Mouse (Mus musculus) hindbrain, embryonic 14.5 days (tissue): ENCODE results near the gene Sash1. TPM values are rescaled to one million over a fixed set of nuclear protein-coding genes. Genes with fewer than 3 reads are reported as not detected.

ENCODE experiments used
- ATAC-seq: fragments of 200-750 bp; cut with Nextera tagmentation; 2 replicates; pipeline ENCODE4 v1.8.0; 2017; ENCODE audit warnings: moderate number of reproducible peaks, mild to moderate bottlenecking, moderate TSS enrichment, moderate library complexity; ENCODE audit not compliant: low FRiP score
- DNase-seq: peaks from one replicate; pipeline ENCODE4 v3.0.0-alpha.2; 2015; ENCODE audit warnings: low spot score
- H3K27ac ChIP-seq: fragments of 300-500 bp; sonication (generic); 2 replicates; pipeline ENCODE4 v1.5.1; 2014; ENCODE audit warnings: mild to moderate bottlenecking, moderate library complexity
- H3K27me3 ChIP-seq: fragments of 300-500 bp; sonication (generic); 2 replicates; pipeline ENCODE4 v1.6.1; 2014; ENCODE audit warnings: mild to moderate bottlenecking, low read length, mixed read lengths; ENCODE audit not compliant: control insufficient read depth, insufficient read depth
- H3K36me3 ChIP-seq: fragments of 300-500 bp; sonication (generic); replicated peaks from 2 replicates; pipeline ENCODE4 v1.6.1; 2014; ENCODE audit not compliant: control insufficient read depth, insufficient read depth
- H3K4me1 ChIP-seq: fragments of 300-500 bp; sonication (generic); replicated peaks from 2 replicates; pipeline ENCODE4 v1.6.1; 2014; ENCODE audit warnings: antibody characterized with exemption, low read length, mixed read lengths; ENCODE audit not compliant: control insufficient read depth, insufficient read depth
- H3K4me2 ChIP-seq: fragments of 300-500 bp; sonication (generic); replicated peaks from 2 replicates; pipeline ENCODE4 v1.6.1; 2014; ENCODE audit warnings: mild to moderate bottlenecking, moderate library complexity
- H3K4me3 ChIP-seq: fragments of 300-500 bp; sonication (generic); replicated peaks from 2 replicates; pipeline ENCODE4 v1.5.1; 2014; ENCODE audit warnings: mild to moderate bottlenecking, low read length
- H3K9ac ChIP-seq: fragments of 300-500 bp; sonication (generic); 2 replicates; pipeline ENCODE4 v1.6.1; 2014
- H3K9me3 ChIP-seq: fragments of 300-500 bp; sonication (generic); 2 replicates; pipeline ENCODE4 v1.6.1; 2016; ENCODE audit warnings: low read length; ENCODE audit not compliant: control insufficient read depth
- WGBS: fragments of 180-500 bp; shearing (Covaris S2); extraction: QIAGEN DNeasy Blood & Tissue Kit; methylation state at CpG from one replicate; pipeline ENCODE4 v1.1.7; 2014; 5-methylcytosine and 5-hydroxymethylcytosine counted together
- polyA plus RNA-seq: library from polyadenylated mRNA; unstranded; fragments of >200 nt; fragmentation: Nextera tagmentation; extraction: Ambion mirVana; gene quantifications from 2 replicates; pipeline ENCODE4 v1.2.1, GENCODE M21; 2014

Sash1 gene
- polyA plus RNA-seq, 1 experiment from 2014 or later = 5.3 TPM

GRCm38 (mm10) chr10:8871935-8872334 is 13.9 kb downstream of the Sash1 start:
- no peak overlapping the region for H3K9ac ChIP-seq
- DNase-seq (no peak), ATAC-seq (no peak)
- no peaks in the 10 kb centered on the region for H3K9me3 ChIP-seq
- 75% methylated on average over 1 of the region's 1 CpGs for WGBS
- no peaks in the 10 kb centered on the region for H3K36me3 ChIP-seq
- H3K4me2 ChIP-seq = no peak overlapping the region
- no peak overlapping the region for H3K27ac ChIP-seq
- no peak overlapping the region for H3K4me3 ChIP-seq
- H3K27me3 ChIP-seq = no peaks in the 10 kb centered on the region
- no peaks in the 10 kb centered on the region for H3K4me1 ChIP-seq

GRCm38 (mm10) chr10:8870368-8870767 is 15.5 kb downstream of the Sash1 start:
- no peak overlapping the region for H3K4me2 ChIP-seq
- no peaks in the 10 kb centered on the region for H3K4me1 ChIP-seq
- ATAC-seq (no peak), DNase-seq (no peak)
- H3K36me3 ChIP-seq = no peaks in the 10 kb centered on the region
- H3K9ac ChIP-seq = no peak overlapping the region
- H3K27ac ChIP-seq = no peak overlapping the region
- H3K9me3 ChIP-seq = no peaks in the 10 kb centered on the region
- 90% methylated on average over 3 of the region's 3 CpGs for WGBS
- H3K4me3 ChIP-seq = no peak overlapping the region
- H3K27me3 ChIP-seq = no peaks in the 10 kb centered on the region

GRCm38 (mm10) chr10:8866062-8866642 is 19.7 kb downstream of the Sash1 start:
- H3K4me2 ChIP-seq = no peak overlapping the region
- H3K27me3 ChIP-seq = no peaks in the 10 kb centered on the region
- no peak overlapping the region for H3K4me3 ChIP-seq
- 89% methylated on average over 4 of the region's 4 CpGs for WGBS
- no peak overlapping the region for H3K9ac ChIP-seq
- no peak for ATAC-seq
- no peaks in the 10 kb centered on the region for H3K36me3 ChIP-seq
- H3K9me3 ChIP-seq = no peaks in the 10 kb centered on the region
- DNase-seq = no peak
- no peaks in the 10 kb centered on the region; the same call in 1 of the 2 replicates for H3K4me1 ChIP-seq
- H3K27ac ChIP-seq = no peak overlapping the region

- H3K4me3 ChIP-seq = no peak overlapping the region
- H3K9ac ChIP-seq = no peak overlapping the region
- no peaks in the 10 kb centered on the region; the same call in 1 of the 2 replicates for H3K4me1 ChIP-seq
- H3K4me2 ChIP-seq = no peak overlapping the region
- H3K27me3 ChIP-seq = no peaks in the 10 kb centered on the region
- DNase-seq (no peak), ATAC-seq (no peak)
- no peak overlapping the region for H3K27ac ChIP-seq
- 85% methylated on average over 9 of the region's 9 CpGs for WGBS
- H3K9me3 ChIP-seq = no peaks in the 10 kb centered on the region
- H3K36me3 ChIP-seq = no peaks in the 10 kb centered on the region
These were observed 25.2 kb downstream of the Sash1 start for GRCm38 (mm10) chr10:8860655-8861054.

- 90% methylated on average over 7 of the region's 7 CpGs for WGBS
- H3K4me2 ChIP-seq = no peak overlapping the region
These were observed 27.2 kb downstream of the Sash1 start for GRCm38 (mm10) chr10:8858718-8859117.

GRCm38 (mm10) chr10:8856942-8857341 is 28.9 kb downstream of the Sash1 start:
- H3K27me3 ChIP-seq = no peaks in the 10 kb centered on the region
- H3K36me3 ChIP-seq = no peaks in the 10 kb centered on the region
- no peak overlapping the region for H3K9ac ChIP-seq
- no peak overlapping the region for H3K4me2 ChIP-seq
- DNase-seq (no peak), ATAC-seq (no peak)
- H3K27ac ChIP-seq = no peak overlapping the region
- H3K4me3 ChIP-seq = no peak overlapping the region
- H3K9me3 ChIP-seq = no peaks in the 10 kb centered on the region
- WGBS = 87% methylated on average over 2 of the region's 2 CpGs
- no peaks in the 10 kb centered on the region for H3K4me1 ChIP-seq

More at GRCm38 (mm10) chr10:8858718-8859117, 27.2 kb downstream of the Sash1 start:
- ATAC-seq (no peak), DNase-seq (no peak)
- no peaks in the 10 kb centered on the region for H3K36me3 ChIP-seq
- H3K9me3 ChIP-seq = no peaks in the 10 kb centered on the region
- H3K27ac ChIP-seq = no peak overlapping the region
- H3K4me3 ChIP-seq = no peak overlapping the region
- H3K4me1 ChIP-seq = no peaks in the 10 kb centered on the region
- no peak overlapping the region for H3K9ac ChIP-seq
- H3K27me3 ChIP-seq = no peaks in the 10 kb centered on the region

GRCm38 (mm10) chr10:8853326-8853725 is 32.5 kb downstream of the Sash1 start:
- no peaks in the 10 kb centered on the region for H3K27me3 ChIP-seq
- no peaks in the 10 kb centered on the region; the same call in 1 of the 2 replicates for H3K4me1 ChIP-seq
- no peak for ATAC-seq
- H3K9me3 ChIP-seq = no peaks in the 10 kb centered on the region
- DNase-seq = no peak
- 79% methylated on average over 7 of the region's 7 CpGs for WGBS
- no peak overlapping the region for H3K27ac ChIP-seq
- H3K9ac ChIP-seq = no peak overlapping the region
- H3K4me2 ChIP-seq = no peak overlapping the region
- no peak overlapping the region for H3K4me3 ChIP-seq
- no peaks in the 10 kb centered on the region for H3K36me3 ChIP-seq

- 76% methylated on average over 10 of the region's 10 CpGs for WGBS
- Histone ChIP-seq H3K27ac (no peak overlapping the region), H3K9me3 (no peaks in the 10 kb centered on the region), H3K4me2 (no peak overlapping the region), H3K4me1 (no peaks in the 10 kb centered on the region; the same call in none of the 2 replicates), H3K9ac (no peak overlapping the region), H3K4me3 (no peak overlapping the region), H3K27me3 (no peaks in the 10 kb centered on the region), H3K36me3 (no peaks in the 10 kb centered on the region)
- no peak for ATAC-seq
- no peak for DNase-seq
These were observed 34.2 kb downstream of the Sash1 start for GRCm38 (mm10) chr10:8851625-8852024.

GRCm38 (mm10) chr10:8847974-8848373 is 37.9 kb downstream of the Sash1 start:
- WGBS = 56% methylated on average over 4 of the region's 4 CpGs
- H3K4me1 ChIP-seq = peaks cover 7% of the 10 kb centered on the region
- H3K9me3 ChIP-seq = no peaks in the 10 kb centered on the region
- no peak overlapping the region for H3K9ac ChIP-seq
- no peak overlapping the region for H3K4me3 ChIP-seq
- no peaks in the 10 kb centered on the region for H3K36me3 ChIP-seq
- H3K27me3 ChIP-seq = no peaks in the 10 kb centered on the region
- H3K27ac ChIP-seq = peak overlapping the region; percentile 20; the same call in 1 of the 2 replicates
- DNase-seq (no peak), ATAC-seq (peak; percentile 44; the same call in 1 of the 2 replicates)
- H3K4me2 ChIP-seq = no peak overlapping the region

GRCm38 (mm10) chr10:8846258-8846657 is 39.6 kb downstream of the Sash1 start:
- H3K9ac ChIP-seq = no peak overlapping the region
- H3K9me3 ChIP-seq = no peaks in the 10 kb centered on the region
- no peak for DNase-seq
- H3K27me3 ChIP-seq = no peaks in the 10 kb centered on the region
- no peak for ATAC-seq
- no peak overlapping the region for H3K4me2 ChIP-seq
- H3K4me1 ChIP-seq = peaks cover 7% of the 10 kb centered on the region
- H3K27ac ChIP-seq = no peak overlapping the region
- no peaks in the 10 kb centered on the region for H3K36me3 ChIP-seq
- 91% methylated on average over 10 of the region's 10 CpGs for WGBS
- H3K4me3 ChIP-seq = no peak overlapping the region
